Mouse (Mus musculus) embryonic fibroblast, embryonic 13.5 days (primary cell): Measurements from ENCODE around the gene Cdyl.

Experiments used
- CTCF ChIP-seq: IDR thresholded peaks from 2 replicates; pipeline ENCODE4 v1.5.1; 2011; ENCODE audit warnings: mild to moderate bottlenecking, control low read depth, low read length, moderate library complexity, borderline replicate concordance; ENCODE audit not compliant: insufficient read depth
- POLR2A ChIP-seq: IDR thresholded peaks from 2 replicates; pipeline ENCODE4 v1.6.1; 2011; ENCODE audit warnings: low read depth, mild to moderate bottlenecking, control low read depth, low read length, moderate library complexity

DNA sequence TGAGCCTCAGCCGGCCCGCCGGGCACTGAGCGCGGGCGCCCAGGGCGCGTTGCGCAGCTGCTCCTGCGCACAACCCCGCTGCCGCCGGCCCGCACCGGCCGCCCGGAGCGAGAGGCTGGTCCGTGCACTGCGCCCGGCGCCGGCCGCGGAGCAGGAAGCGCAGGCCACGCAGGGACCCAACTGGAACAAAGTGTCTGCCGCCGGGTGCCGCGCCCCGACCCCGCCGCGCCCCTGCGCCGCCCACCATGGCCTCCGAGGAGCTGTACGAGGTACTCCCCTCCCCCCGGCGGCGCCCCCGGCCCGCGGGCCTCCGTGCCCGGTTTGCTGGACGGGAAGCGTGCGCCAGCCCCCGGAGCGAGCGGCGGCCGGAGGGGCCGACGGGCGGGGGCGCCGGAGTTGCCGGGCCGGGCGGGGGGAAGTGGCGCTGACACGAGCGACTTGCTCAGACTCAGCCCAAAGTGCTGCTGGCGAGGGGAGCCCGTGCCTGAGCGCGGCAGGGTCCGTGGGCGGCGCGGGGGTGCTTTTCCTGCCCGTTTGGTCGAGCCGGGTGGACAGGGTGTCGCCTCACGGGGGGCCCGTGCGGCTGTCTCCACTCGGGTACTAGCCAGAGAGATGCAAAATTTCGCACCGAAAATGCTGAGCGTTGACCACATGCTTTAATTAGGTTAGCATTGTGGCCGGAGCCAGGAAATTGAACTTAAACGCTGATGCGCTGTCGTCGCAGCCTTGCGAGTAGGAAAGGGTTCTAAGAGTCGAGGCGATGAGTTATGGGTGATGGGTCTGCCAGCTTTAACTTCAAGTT, 82.2 kb downstream of the Cdyl start:
- no peak; the same call in 1 of the 2 replicates for TF ChIP-seq POLR2A
- no peak for TF ChIP-seq CTCF
